Mouse (Mus musculus): Measurements from ENCODE around the gene Crx. TPM values are rescaled to one million over a fixed set of nuclear protein-coding genes. Genes with fewer than 3 reads are reported as not detected.
"Not testable (repeated sequence)": the region's sequence is repeated elsewhere in the genome, so short reads cannot be mapped to it uniquely, and the experiment has no call there.

Gene Crx
- polyA plus RNA-seq (2015; fragmentation: Nextera tagmentation; extraction: Ambion mirVana) = 0.88 TPM in 1 of 2 replicates, not detected in the other

- Histone ChIP-seq H3K36me3 (no peaks in the 10 kb centered on the region), H3K27me3 (no peaks in the 10 kb centered on the region)
- 34% methylated on average over 4 of the region's 4 CpGs for WGBS
Observed at GRCm38 (mm10) chr7:15879756-15880155, at the start of gene Crx. Gene Crx, minus strand, starts transcription at chr7:15879968.

GRCm38 (mm10) chr7:15922220-15922773 is 42.5 kb upstream of the Crx start, which contains the start of gene Selenow:
Gene Selenow, minus strand, starts transcription at chr7:15922402.
- no peaks in the 10 kb centered on the region for H3K27me3 ChIP-seq
- no peaks in the 10 kb centered on the region for H3K9me3 ChIP-seq
- peaks cover 26% of the 10 kb centered on the region for H3K4me1 ChIP-seq
- H3K4me3 ChIP-seq = peak within 1 kb of the TSS; percentile 89
- peaks cover 26% of the 10 kb centered on the region for H3K36me3 ChIP-seq
- peak; percentile 96 for ATAC-seq (replicated peaks)
- H3K9ac ChIP-seq (replicated peaks) = peak within 1 kb of the TSS; percentile 71
- H3K27ac ChIP-seq (replicated peaks) = peak within 1 kb of the TSS; percentile 84
- WGBS = under 1% methylated on average over 33 of the region's 33 CpGs
- peak within 1 kb of the TSS; percentile 87 for H3K4me2 ChIP-seq (replicated peaks)

More at GRCm38 (mm10) chr7:15879756-15880155, at the start of gene Crx:
- Histone ChIP-seq H3K27ac (replicated peaks) (no peak within 1 kb of the TSS), H3K4me3 (no peak within 1 kb of the TSS), H3K4me1 (no peaks in the 10 kb centered on the region), H3K4me2 (replicated peaks) (no peak within 1 kb of the TSS), H3K9ac (replicated peaks) (no peak within 1 kb of the TSS), H3K9me3 (no peaks in the 10 kb centered on the region)
- ATAC-seq (replicated peaks) = no peak

GRCm38 (mm10) chr7:15921796-15922195 is 42.0 kb upstream of the Crx start:
- Histone ChIP-seq H3K4me2 (replicated peaks) (peak overlapping the region; percentile 87), H3K27ac (replicated peaks) (peak overlapping the region; percentile 84), H3K27me3 (no peaks in the 10 kb centered on the region), H3K9me3 (no peaks in the 10 kb centered on the region), H3K4me1 (peaks cover 26% of the 10 kb centered on the region), H3K9ac (replicated peaks) (peak overlapping the region; percentile 71), H3K36me3 (peaks cover 30% of the 10 kb centered on the region), H3K4me3 (peak overlapping the region; percentile 89)
- 0% methylated on average over 10 of the region's 10 CpGs for WGBS
- peak; percentile 44; the same call in 1 of the 2 replicates for ATAC-seq (replicated peaks)

GRCm38 (mm10) chr7:15920645-15921190 is 41.0 kb upstream of the Crx start:
- Histone ChIP-seq H3K27me3 (no peaks in the 10 kb centered on the region), H3K4me3 (peak overlapping the region; percentile 89), H3K9me3 (no peaks in the 10 kb centered on the region), H3K4me1 (peaks cover 26% of the 10 kb centered on the region), H3K4me2 (replicated peaks) (peak overlapping the region; percentile 87), H3K36me3 (peaks cover 37% of the 10 kb centered on the region), H3K27ac (replicated peaks) (peak overlapping the region; percentile 84; the same call in 1 of the 2 replicates), H3K9ac (replicated peaks) (peak overlapping the region; percentile 71)
- no peak for ATAC-seq (replicated peaks)
- 85% methylated on average over 6 of the region's 6 CpGs for WGBS

- Histone ChIP-seq H3K4me2 (replicated peaks) (peak overlapping the region; percentile 87), H3K9me3 (no peaks in the 10 kb centered on the region), H3K4me3 (peak overlapping the region; percentile 89), H3K36me3 (peaks cover 37% of the 10 kb centered on the region), H3K27ac (replicated peaks) (no peak overlapping the region), H3K27me3 (no peaks in the 10 kb centered on the region), H3K9ac (replicated peaks) (0 out of 2 replicates have a peak overlapping the region, but pooled peaks have one; percentile 71), H3K4me1 (peaks cover 26% of the 10 kb centered on the region)
- WGBS = 96% methylated on average over 9 of the region's 9 CpGs
- ATAC-seq (replicated peaks) = no peak
Observed at GRCm38 (mm10) chr7:15919947-15920346, 40.2 kb upstream of the Crx start.

- Histone ChIP-seq H3K4me1 (peaks cover 26% of the 10 kb centered on the region), H3K27me3 (no peaks in the 10 kb centered on the region), H3K4me3 (no peak overlapping the region), H3K9ac (replicated peaks) (no peak overlapping the region), H3K4me2 (replicated peaks) (no peak overlapping the region), H3K9me3 (no peaks in the 10 kb centered on the region), H3K36me3 (peaks cover 37% of the 10 kb centered on the region), H3K27ac (replicated peaks) (no peak overlapping the region)
- ATAC-seq (replicated peaks) = no peak
Observed at GRCm38 (mm10) chr7:15918371-15918770, 38.6 kb upstream of the Crx start.

GRCm38 (mm10) chr7:15916996-15917395 is 37.2 kb upstream of the Crx start:
- ATAC-seq (replicated peaks) = no peak
- Histone ChIP-seq H3K9me3 (no peaks in the 10 kb centered on the region), H3K4me2 (replicated peaks) (no peak overlapping the region), H3K27me3 (no peaks in the 10 kb centered on the region), H3K4me1 (peaks cover 19% of the 10 kb centered on the region), H3K27ac (replicated peaks) (no peak overlapping the region), H3K36me3 (peaks cover 37% of the 10 kb centered on the region), H3K4me3 (no peak overlapping the region), H3K9ac (replicated peaks) (no peak overlapping the region)
- 78% methylated on average over 4 of the region's 4 CpGs for WGBS

GRCm38 (mm10) chr7:15916134-15916723 is 36.5 kb upstream of the Crx start:
- no peak overlapping the region for H3K9ac ChIP-seq (replicated peaks)
- H3K4me2 ChIP-seq (replicated peaks) = no peak overlapping the region
- peaks cover 37% of the 10 kb centered on the region for H3K36me3 ChIP-seq
- ATAC-seq (replicated peaks) = no peak
- no peak overlapping the region for H3K27ac ChIP-seq (replicated peaks)
- no peak overlapping the region for H3K4me3 ChIP-seq
- peaks cover 16% of the 10 kb centered on the region for H3K4me1 ChIP-seq
- 84% methylated on average over 3 of the region's 3 CpGs for WGBS
- no peaks in the 10 kb centered on the region for H3K9me3 ChIP-seq
- H3K27me3 ChIP-seq = no peaks in the 10 kb centered on the region

- Histone ChIP-seq H3K36me3 (peaks cover 37% of the 10 kb centered on the region), H3K4me1 (peaks cover 11% of the 10 kb centered on the region)
- 93% methylated on average over 4 of the region's 4 CpGs for WGBS
- not testable (repeated sequence) for ATAC-seq (replicated peaks); H3K27me3 ChIP-seq; H3K4me3 ChIP-seq; H3K9ac ChIP-seq (replicated peaks); H3K27ac ChIP-seq (replicated peaks); H3K4me2 ChIP-seq (replicated peaks); H3K9me3 ChIP-seq
Observed at GRCm38 (mm10) chr7:15915695-15916094, 35.9 kb upstream of the Crx start.

GRCm38 (mm10) chr7:15914751-15915150 is 35.0 kb upstream of the Crx start:
- Histone ChIP-seq H3K9ac (replicated peaks) (no peak overlapping the region), H3K4me2 (replicated peaks) (no peak overlapping the region), H3K27ac (replicated peaks) (no peak overlapping the region), H3K9me3 (no peaks in the 10 kb centered on the region), H3K36me3 (peaks cover 29% of the 10 kb centered on the region), H3K4me1 (peaks cover 1% of the 10 kb centered on the region; the same call in 1 of the 2 replicates), H3K27me3 (no peaks in the 10 kb centered on the region), H3K4me3 (no peak overlapping the region)
- WGBS = 93% methylated on average over 2 of the region's 2 CpGs
- no peak for ATAC-seq (replicated peaks)

- no peak overlapping the region for H3K9ac ChIP-seq (replicated peaks)
- H3K4me3 ChIP-seq = no peak overlapping the region
- H3K4me2 ChIP-seq (replicated peaks) = no peak overlapping the region
- H3K9me3 ChIP-seq = no peaks in the 10 kb centered on the region
- H3K27ac ChIP-seq (replicated peaks) = no peak overlapping the region
- H3K27me3 ChIP-seq = no peaks in the 10 kb centered on the region
- WGBS = 44% methylated on average over 2 of the region's 2 CpGs
- H3K36me3 ChIP-seq = peaks cover 24% of the 10 kb centered on the region
- no peak for ATAC-seq (replicated peaks)
- H3K4me1 ChIP-seq = no peaks in the 10 kb centered on the region
Observed at GRCm38 (mm10) chr7:15914252-15914651, 34.5 kb upstream of the Crx start.

GRCm38 (mm10) chr7:15912183-15912582 is 32.4 kb upstream of the Crx start:
- no peaks in the 10 kb centered on the region for H3K9me3 ChIP-seq
- no peak overlapping the region for H3K27ac ChIP-seq (replicated peaks)
- 0% methylated on average over 4 of the region's 4 CpGs for WGBS
- H3K4me1 ChIP-seq = no peaks in the 10 kb centered on the region
- peaks cover 10% of the 10 kb centered on the region for H3K36me3 ChIP-seq
- peak; percentile 64 for ATAC-seq (replicated peaks)
- H3K27me3 ChIP-seq = no peaks in the 10 kb centered on the region
- no peak overlapping the region for H3K4me2 ChIP-seq (replicated peaks)
- H3K9ac ChIP-seq (replicated peaks) = no peak overlapping the region
- no peak overlapping the region for H3K4me3 ChIP-seq

Measured in forebrain, embryonic 15.5 days (tissue).